Mouse (Mus musculus) E14TG2a.4 (cell line): Measurements from ENCODE around the gene Alk.

Experiments
- CTCF ChIP-seq: conservative IDR thresholded peaks from 2 replicates; pipeline ENCODE4 v1.5.1; 2014; ENCODE audit warnings: low read length
- NANOG ChIP-seq: IDR thresholded peaks from 2 replicates; pipeline ENCODE4 v1.6.1; 2014; ENCODE audit warnings: borderline replicate concordance, low read length, mixed read lengths

DNA sequence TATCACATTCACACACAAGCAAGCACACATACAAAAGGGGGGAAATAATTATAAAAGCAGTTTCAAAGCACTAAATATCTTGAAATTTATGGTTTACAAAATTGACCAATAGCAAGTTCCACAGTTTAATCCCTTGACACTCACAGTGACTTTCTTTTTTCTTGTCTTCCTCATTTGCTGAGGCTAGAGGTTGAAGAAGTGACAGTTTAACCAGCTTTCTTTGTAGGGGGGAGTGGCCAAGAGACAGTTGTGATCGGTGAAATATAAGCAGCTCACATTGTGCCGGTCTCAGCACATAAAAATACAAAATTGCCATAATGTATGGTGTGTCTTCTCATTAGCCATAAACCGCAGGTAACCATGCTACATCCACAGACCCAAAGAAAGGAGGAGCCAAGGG, 385.6 kb downstream of the Alk start:
- TF ChIP-seq CTCF (no peak), NANOG (no peak)
